Mouse (Mus musculus): ENCODE results near the gene Atp6v0b. TPM values are rescaled to one million over a fixed set of nuclear protein-coding genes. Genes with fewer than 3 reads are reported as not detected.

Gene Atp6v0b
- total RNA-seq (2022) = 100 to 1,000 TPM; 386 to 441 (median 416) TPM

- DNase-seq (ENCODE audit: low spot score in 2 of 2) = peak; percentile 90 to 95
Measured at GRCm38 (mm10) chr4:117887133-117887532, at the start of gene Atp6v0b. Gene Atp6v0b (minus strand): TSS chr4:117887333.

- DNase-seq (ENCODE audit: low spot score in 2 of 2) = no peak
Measured at GRCm38 (mm10) chr4:117934081-117934480, 46.9 kb upstream of the Atp6v0b start.

GRCm38 (mm10) chr4:117933248-117933647 lies 46.1 kb upstream of the Atp6v0b start:
- DNase-seq (ENCODE audit: low spot score in 2 of 2) = no peak

GRCm38 (mm10) chr4:117929391-117929881 lies 42.3 kb upstream of the Atp6v0b start, which contains the start of gene Artn:
Gene Artn (minus strand): TSS chr4:117929763.
- DNase-seq (ENCODE audit: low spot score in 2 of 2) = no peak

- DNase-seq (ENCODE audit: low spot score in 2 of 2) = no peak
Measured at GRCm38 (mm10) chr4:117928699-117929241, 41.6 kb upstream of the Atp6v0b start.

GRCm38 (mm10) chr4:117928234-117928633 lies 41.1 kb upstream of the Atp6v0b start:
- no peak for DNase-seq (ENCODE audit: low spot score in 2 of 2)

GRCm38 (mm10) chr4:117926545-117927482 lies 39.7 kb upstream of the Atp6v0b start:
- peak in 1 of 2 experiments; percentile 61 for DNase-seq (ENCODE audit: low spot score in 2 of 2)

GRCm38 (mm10) chr4:117924916-117925315 lies 37.8 kb upstream of the Atp6v0b start:
- DNase-seq (ENCODE audit: low spot score in 2 of 2) = no peak

- DNase-seq (ENCODE audit: low spot score in 2 of 2) = no peak
Measured at GRCm38 (mm10) chr4:117923450-117923849, 36.3 kb upstream of the Atp6v0b start.

- no peak for DNase-seq (ENCODE audit: low spot score in 2 of 2)
Measured at GRCm38 (mm10) chr4:117921358-117921757, 34.2 kb upstream of the Atp6v0b start.

- DNase-seq (ENCODE audit: low spot score in 2 of 2) = no peak
Measured at GRCm38 (mm10) chr4:117918762-117919161, 31.6 kb upstream of the Atp6v0b start.

- no peak for DNase-seq (ENCODE audit: low spot score in 2 of 2)
Measured at GRCm38 (mm10) chr4:117918261-117918660, 31.1 kb upstream of the Atp6v0b start.

GRCm38 (mm10) chr4:117917847-117918246 lies 30.7 kb upstream of the Atp6v0b start:
- DNase-seq (ENCODE audit: low spot score in 2 of 2) = no peak

- no peak for DNase-seq (ENCODE audit: low spot score in 2 of 2)
Measured at GRCm38 (mm10) chr4:117917402-117917801, 30.3 kb upstream of the Atp6v0b start.

- no peak for DNase-seq (ENCODE audit: low spot score in 2 of 2)
Measured at GRCm38 (mm10) chr4:117916386-117916785, 29.3 kb upstream of the Atp6v0b start.

GRCm38 (mm10) chr4:117915489-117916105 lies 28.5 kb upstream of the Atp6v0b start:
- peak in 1 of 2 experiments; percentile 31 for DNase-seq (ENCODE audit: low spot score in 2 of 2)

GRCm38 (mm10) chr4:117914591-117915442 lies 27.7 kb upstream of the Atp6v0b start, which contains the start of gene Ipo13:
Gene Ipo13 (minus strand): TSS chr4:117914999.
- DNase-seq (ENCODE audit: low spot score in 2 of 2) = peak; percentile 91 to 95

- DNase-seq (ENCODE audit: low spot score in 2 of 2) = peak in 1 of 2 experiments; percentile 36
Measured at GRCm38 (mm10) chr4:117914031-117914430, 26.9 kb upstream of the Atp6v0b start.

- peak in 1 of 2 experiments; percentile 33 for DNase-seq (ENCODE audit: low spot score in 2 of 2)
Measured at GRCm38 (mm10) chr4:117913421-117913820, 26.3 kb upstream of the Atp6v0b start.

GRCm38 (mm10) chr4:117912685-117913273 lies 25.6 kb upstream of the Atp6v0b start:
- no peak for DNase-seq (ENCODE audit: low spot score in 2 of 2)
